In the genomic region with DNA sequence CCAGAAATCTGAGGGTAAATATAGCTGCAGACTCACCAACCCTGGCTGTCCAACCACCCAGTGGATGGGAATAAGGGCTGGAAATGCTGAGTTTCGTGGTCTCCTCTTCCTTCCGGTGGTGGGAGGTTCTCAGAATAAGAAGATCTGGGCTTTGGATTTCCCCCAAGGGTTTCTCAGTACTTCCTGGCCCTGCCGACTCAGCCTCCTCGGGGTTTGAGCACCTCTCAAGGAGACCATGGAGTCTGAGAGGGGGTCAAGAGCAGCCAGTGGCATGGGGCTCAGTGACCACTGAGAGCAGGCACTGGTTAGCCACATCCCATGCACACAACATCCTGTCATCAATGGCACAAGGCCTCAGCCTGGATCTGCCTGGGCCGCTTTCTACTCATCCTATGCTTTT, we compare ENCODE assay signal across 16 mouse cellular contexts.
"Had no signal": no experiment of that assay in that cellular context is flagged by ENCODE, and none has a peak within 500 bp of the region (broad histone marks: within the 10 kb centered on the region; RNA-seq: fewer than 3 reads in every experiment).

No protein-coding gene starts in this region.

- H3K9ac ChIP-seq: liver, embryonic 13.5 days; midbrain, embryonic 12.5 days; midbrain, embryonic 15.5 days; neural tube, embryonic 12.5 days; neural tube, embryonic 15.5 days had no signal

- ATAC-seq: midbrain, embryonic 15.5 days had no signal

- H3K4me1 ChIP-seq: liver, embryonic 13.5 days; midbrain, embryonic 15.5 days had no signal

- H3K4me2 ChIP-seq: liver, embryonic 13.5 days; midbrain, embryonic 12.5 days; midbrain, embryonic 15.5 days; neural tube, embryonic 12.5 days; neural tube, embryonic 15.5 days had no signal

- H3K27me3 ChIP-seq: liver, embryonic 13.5 days; midbrain, embryonic 12.5 days; midbrain, embryonic 15.5 days; neural tube, embryonic 12.5 days; neural tube, embryonic 15.5 days had no signal

- H3K27ac ChIP-seq: kidney, postnatal 0 days; layer of hippocampus, adult 2 months; liver, embryonic 13.5 days; midbrain, embryonic 12.5 days; midbrain, embryonic 15.5 days; neural tube, embryonic 12.5 days; neural tube, embryonic 15.5 days had no signal

- H3K36me3 ChIP-seq: liver, embryonic 13.5 days; midbrain, embryonic 12.5 days; midbrain, embryonic 15.5 days; neural tube, embryonic 12.5 days; neural tube, embryonic 15.5 days had no signal

- DNase-seq: kidney, adult 18-20 months; kidney, postnatal 25 days; layer of hippocampus, adult 9-11 months; liver, embryonic 13.5 days; lung, adult 2 months; lung, postnatal 14 days; lung, postnatal 4 days; right cerebral cortex, postnatal 25 days; thymus, adult 2 months; thymus, postnatal 36 days had no signal

- H3K4me3 ChIP-seq: layer of hippocampus, adult 2 months; liver, embryonic 13.5 days; midbrain, embryonic 12.5 days; midbrain, embryonic 15.5 days; neural tube, embryonic 12.5 days; neural tube, embryonic 15.5 days had no signal

- H3K9me3 ChIP-seq: liver, embryonic 13.5 days; midbrain, embryonic 12.5 days; midbrain, embryonic 15.5 days; neural tube, embryonic 12.5 days; neural tube, embryonic 15.5 days had no signal
